Mouse (Mus musculus) cerebellum, adult 2 months (tissue): Measurements from ENCODE around the gene Rrp12. TPM values are rescaled to one million over a fixed set of nuclear protein-coding genes. Genes with fewer than 3 reads are reported as not detected.

Source experiments
- DNase-seq, 2 experiments: peaks; one replicate each; pipeline ENCODE4 v3.0.0; 2021
- H3K27ac ChIP-seq: fragments of 200-500 bp; 2 replicates; pipeline ENCODE4 v1.5.1; 2012; ENCODE audit warnings: low read length, control low read depth, inconsistent platforms; ENCODE audit not compliant: insufficient read depth
- H3K27me3 ChIP-seq: fragments of 200-500 bp; 2 replicates; pipeline ENCODE4 v1.6.1; 2012; ENCODE audit warnings: inconsistent platforms, mild to moderate bottlenecking, low read length, moderate library complexity; ENCODE audit not compliant: control insufficient read depth, insufficient read depth
- H3K4me1 ChIP-seq: fragments of 200-500 bp; 2 replicates; pipeline ENCODE4 v1.6.1; 2011; ENCODE audit warnings: low read length; ENCODE audit not compliant: control insufficient read depth, insufficient read depth
- H3K4me3 ChIP-seq: fragments of 200-500 bp; replicated peaks from 2 replicates; pipeline ENCODE3; 2011; ENCODE audit warnings: mild to moderate bottlenecking, low read depth, low read length, control low read depth; ENCODE audit not compliant: insufficient read depth
- CTCF ChIP-seq: fragments of 200-500 bp; IDR thresholded peaks from 2 replicates; pipeline ENCODE4 v1.5.1; 2011; ENCODE audit warnings: low read depth, mild to moderate bottlenecking, control low read depth, low read length, moderate library complexity, borderline replicate concordance; ENCODE audit not compliant: insufficient read depth
- POLR2A ChIP-seq: fragments of 200-500 bp; IDR thresholded peaks from 2 replicates; pipeline ENCODE4 v1.6.1; 2011; ENCODE audit warnings: low read length, control low read depth, borderline replicate concordance; ENCODE audit not compliant: insufficient read depth
- WGBS: fragments of 180-500 bp; shearing (Covaris S2); methylation state at CpG from one replicate; pipeline ENCODE4 v1.1.7; 2018; 5-methylcytosine and 5-hydroxymethylcytosine counted together
- polyA plus RNA-seq: library from polyadenylated mRNA; depleted of rRNA; stranded (reverse); fragments of >200 nt; gene quantifications from 2 replicates; pipeline ENCODE4 v1.2.3, GENCODE M21; 2012

The Rrp12 gene
- polyA plus RNA-seq, 1 experiment, result 15.1 TPM

DNA sequence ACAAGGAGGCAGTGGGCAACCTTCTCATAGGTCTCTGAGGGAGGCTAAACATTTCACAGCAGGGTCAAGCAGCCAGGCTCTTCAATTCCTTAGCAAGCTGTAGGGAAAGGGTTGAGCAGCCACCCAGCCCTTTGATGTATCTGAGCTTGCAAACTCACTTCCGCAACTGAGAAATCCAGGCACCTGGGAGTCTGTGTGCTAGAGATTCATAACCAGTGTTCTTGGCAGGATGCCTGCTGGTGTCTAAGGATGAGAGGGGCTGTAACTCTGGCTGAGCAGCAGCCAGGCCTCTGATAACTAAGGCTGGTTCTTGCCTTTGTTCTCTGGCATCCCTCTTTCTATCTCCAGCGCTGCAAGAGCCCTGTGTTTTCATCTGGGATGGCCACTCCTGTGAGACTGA, 5.7 kb upstream of the Rrp12 start:
- H3K4me3 ChIP-seq, result no peak overlapping the region
- TF ChIP-seq CTCF (no peak), POLR2A (no peak)
- WGBS, result 56% methylated on average over 2 of the region's 2 CpGs
- DNase-seq, result no peak
- H3K4me1 ChIP-seq, result no peaks in the 10 kb centered on the region; the same call in 1 of the 2 replicates
- H3K27ac ChIP-seq, result no peak overlapping the region
- H3K27me3 ChIP-seq, result no peaks in the 10 kb centered on the region; the same call in 1 of the 2 replicates

- Histone ChIP-seq H3K27me3 (no peaks in the 10 kb centered on the region; the same call in 1 of the 2 replicates), H3K4me1 (no peaks in the 10 kb centered on the region), H3K4me3 (no peak overlapping the region), H3K27ac (no peak overlapping the region)
- 87% methylated on average over 8 of the region's 8 CpGs for WGBS
- no peak for DNase-seq
- TF ChIP-seq CTCF (no peak), POLR2A (no peak)
Measured at GRCm38 (mm10) chr19:41900495-41901090, 4.6 kb upstream of the Rrp12 start.

DNA sequence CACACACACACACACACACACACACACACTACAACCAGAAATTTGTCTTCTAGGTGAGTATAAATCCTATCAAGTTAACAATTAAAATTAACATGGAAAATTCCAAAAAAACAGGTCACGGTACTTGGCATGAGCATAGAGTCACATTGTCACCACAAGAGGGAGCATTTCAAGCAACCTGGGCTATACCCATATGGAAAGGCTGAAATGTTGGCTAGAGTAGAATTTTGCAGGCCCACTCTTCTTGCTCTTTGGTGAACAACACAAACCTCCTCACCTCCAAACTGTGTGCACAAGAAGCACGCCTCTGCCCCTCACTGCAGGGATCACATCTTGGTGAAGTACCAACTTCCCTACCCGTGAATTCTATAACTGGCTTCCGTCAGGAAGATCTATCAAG, 2.9 kb upstream of the Rrp12 start:
- no peak overlapping the region for H3K4me3 ChIP-seq
- TF ChIP-seq POLR2A, result no peak
- peak; percentile 30; the same call in 1 of the 2 replicates for TF ChIP-seq CTCF
- peak; percentile 33 to 46 for DNase-seq
- peaks cover 4% of the 10 kb centered on the region for H3K4me1 ChIP-seq
- H3K27me3 ChIP-seq, result no peaks in the 10 kb centered on the region; the same call in 1 of the 2 replicates
- 47% methylated on average over 4 of the region's 4 CpGs for WGBS
- no peak overlapping the region for H3K27ac ChIP-seq

DNA sequence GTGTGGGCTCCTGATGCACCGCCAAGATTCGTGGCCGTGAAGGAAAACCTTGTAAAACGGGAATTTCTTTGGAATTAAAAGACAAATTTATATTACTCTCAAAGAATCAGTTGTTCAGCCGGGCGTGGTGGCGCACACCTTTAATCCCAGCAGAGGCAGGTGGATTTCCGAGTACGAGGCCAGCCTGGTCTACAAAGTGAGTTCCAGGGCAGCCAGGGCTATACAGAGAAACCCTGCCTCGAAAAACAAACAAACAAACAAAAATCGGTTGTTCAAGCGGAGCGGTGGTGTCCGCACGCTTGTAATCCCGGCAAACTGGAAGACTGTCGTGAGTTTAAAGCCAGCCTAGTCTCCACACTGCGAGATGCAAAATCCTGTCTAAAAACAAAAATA, 342 bp upstream of the Rrp12 start:
- no peak for DNase-seq
- 13% methylated on average over 18 of the region's 18 CpGs for WGBS
- peak overlapping the region; percentile 94 for H3K4me3 ChIP-seq
- TF ChIP-seq CTCF (no peak), POLR2A (no peak)
- H3K27ac ChIP-seq, result no peak overlapping the region
- H3K4me1 ChIP-seq, result peaks cover 4% of the 10 kb centered on the region
- H3K27me3 ChIP-seq, result no peaks in the 10 kb centered on the region

DNA sequence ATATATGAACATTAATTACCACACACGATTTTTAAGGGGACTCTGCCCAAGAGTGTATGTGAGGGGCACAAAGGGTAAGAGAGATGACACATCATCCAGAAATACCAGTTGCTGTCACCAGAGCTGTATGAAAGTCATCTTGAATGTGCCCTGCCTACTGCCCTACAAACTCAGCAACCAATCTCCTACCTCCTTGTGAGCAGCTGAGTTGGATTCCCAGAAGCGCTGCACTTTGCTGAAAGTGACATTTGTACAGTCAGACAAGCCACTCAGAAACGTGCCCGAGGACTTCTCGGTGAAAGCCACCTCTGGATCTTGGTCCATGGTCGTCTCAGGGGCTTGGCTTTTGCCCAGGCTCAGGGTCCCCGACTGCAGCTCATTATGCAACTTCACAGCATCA, 1.0 kb downstream of the Rrp12 start:
- H3K4me3 ChIP-seq, result peak overlapping the region; percentile 94
- no peak for DNase-seq
- 32% methylated on average over 7 of the region's 7 CpGs for WGBS
- peaks cover 4% of the 10 kb centered on the region for H3K4me1 ChIP-seq
- H3K27ac ChIP-seq, result no peak overlapping the region
- H3K27me3 ChIP-seq, result no peaks in the 10 kb centered on the region
- TF ChIP-seq CTCF (no peak), POLR2A (no peak)

GRCm38 (mm10) chr19:41888191-41888590, 7.8 kb downstream of the Rrp12 start:
- Histone ChIP-seq H3K4me1 (no peaks in the 10 kb centered on the region), H3K27ac (no peak overlapping the region), H3K27me3 (no peaks in the 10 kb centered on the region), H3K4me3 (no peak overlapping the region)
- no peak for DNase-seq
- no peak for TF ChIP-seq CTCF
- TF ChIP-seq POLR2A, result no peak

DNA sequence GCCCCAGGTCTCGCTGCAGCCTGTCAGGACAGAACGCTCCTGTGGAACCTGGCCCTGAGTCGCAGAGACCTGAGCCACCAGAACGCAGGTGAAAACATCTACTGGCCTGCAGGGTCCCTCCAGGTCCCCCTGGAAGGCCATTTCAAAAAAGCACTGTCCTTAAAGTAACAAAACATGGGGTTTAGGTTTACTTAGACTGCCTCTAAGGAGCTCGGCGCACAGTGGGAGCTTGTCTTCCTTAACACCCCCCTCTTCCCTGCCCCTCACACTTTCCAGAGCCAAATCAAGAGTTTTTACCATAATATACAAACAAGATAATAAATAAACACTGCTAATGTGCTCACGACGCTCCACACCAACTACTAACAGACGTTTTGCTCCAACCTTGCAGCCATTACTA, 12.1 kb downstream of the Rrp12 start:
- Histone ChIP-seq H3K27ac (no peak overlapping the region), H3K4me1 (no peaks in the 10 kb centered on the region), H3K4me3 (no peak overlapping the region), H3K27me3 (no peaks in the 10 kb centered on the region)
- TF ChIP-seq POLR2A (no peak), CTCF (no peak)
- no peak for DNase-seq
- WGBS, result 95% methylated on average over 9 of the region's 9 CpGs

DNA sequence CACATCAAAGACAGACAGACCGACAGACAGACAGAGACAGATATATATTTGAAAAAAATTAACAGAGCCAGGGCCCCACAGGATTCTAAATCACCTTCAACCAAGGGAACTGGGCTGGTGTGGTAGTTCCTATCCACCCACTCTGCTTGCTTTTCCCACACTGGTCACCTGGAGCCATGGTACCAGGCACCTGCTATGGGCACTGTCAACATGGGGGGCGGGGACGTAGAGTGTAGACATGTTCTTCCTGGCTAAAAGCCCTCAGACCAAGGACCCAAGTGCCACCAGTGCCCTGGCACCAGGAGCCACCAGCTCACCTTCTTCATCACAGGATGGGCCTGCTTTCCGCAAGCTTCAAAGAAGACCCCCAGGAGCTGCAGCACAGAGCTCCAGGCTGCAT, 14.1 kb downstream of the Rrp12 start:
- WGBS, result 97% methylated on average over 4 of the region's 4 CpGs
- Histone ChIP-seq H3K4me3 (no peak overlapping the region), H3K27ac (no peak overlapping the region), H3K4me1 (no peaks in the 10 kb centered on the region), H3K27me3 (no peaks in the 10 kb centered on the region)
- TF ChIP-seq CTCF, result no peak
- TF ChIP-seq POLR2A, result no peak
- no peak for DNase-seq
